ENCODE assay signal across 24 mouse cellular contexts in genomic region chr2:156119566-156119965, GRCm38 (mm10).
"Had no signal": no experiment of that assay in that cellular context is flagged by ENCODE, and none has a peak within 500 bp of the region (broad histone marks: within the 10 kb centered on the region; RNA-seq: fewer than 3 reads in every experiment).

No protein-coding gene starts in this region.

- H3K27me3 ChIP-seq: kidney, embryonic 15.5 days; limb, embryonic 13.5 days; liver, embryonic 12.5 days; liver, embryonic 15.5 days; lung, embryonic 15.5 days; megakaryocyte, embryonic 14.5 days; midbrain, embryonic 13.5 days; stomach, embryonic 15.5 days had no signal

- H3K4me3 ChIP-seq: kidney, embryonic 15.5 days; limb, embryonic 10.5 days; limb, embryonic 13.5 days; liver, embryonic 12.5 days; liver, embryonic 15.5 days; lung, embryonic 15.5 days; megakaryocyte, embryonic 14.5 days; midbrain, embryonic 10.5 days; midbrain, embryonic 13.5 days; stomach, embryonic 15.5 days had no signal

- DNase-seq: kidney, adult 8-10 months; kidney, postnatal 10 days; kidney, postnatal 36 days; liver; lung, adult 18-20 months; lung, postnatal 10 days; lung, postnatal 36 days; right cerebral cortex, adult 18-20 months; right cerebral cortex, postnatal 14 days; spleen, adult 18-20 months; thymus, adult 2 months; thymus, postnatal 14 days; thymus, postnatal 4 days had no signal

- H3K27ac ChIP-seq: kidney, embryonic 15.5 days; limb, embryonic 10.5 days; limb, embryonic 13.5 days; liver, embryonic 12.5 days; liver, embryonic 15.5 days; lung, embryonic 15.5 days; midbrain, embryonic 10.5 days; midbrain, embryonic 13.5 days; stomach, embryonic 15.5 days had no signal

- H3K4me1 ChIP-seq: kidney, embryonic 15.5 days; limb, embryonic 10.5 days; limb, embryonic 13.5 days; liver, embryonic 12.5 days; liver, embryonic 15.5 days; lung, embryonic 15.5 days; megakaryocyte, embryonic 14.5 days; midbrain, embryonic 10.5 days; midbrain, embryonic 13.5 days; stomach, embryonic 15.5 days had no signal

- ATAC-seq: liver, embryonic 12.5 days; midbrain, embryonic 13.5 days; midbrain, embryonic 16.5 days had no signal

- H3K36me3 ChIP-seq: lung, embryonic 15.5 days; stomach, embryonic 15.5 days had no signal
